32 mouse cellular contexts compared by ENCODE assay signal in genomic region chr1:184877306-184877705, GRCm38 (mm10). TPM values are rescaled to one million over a fixed set of nuclear protein-coding genes. Genes with fewer than 3 reads are reported as not detected.
A peak's percentile ranks its signal among the peaks of the same experiment; 100 is the strongest.
DNase-seq lines count a peak whose midpoint lies in the region; ATAC-seq and TF ChIP-seq lines count a peak whose summit lies in the region.
"Had no signal": no experiment of that assay in that cellular context is flagged by ENCODE, and none has a peak within 500 bp of the region (broad histone marks: within the 10 kb centered on the region; RNA-seq: fewer than 3 reads in every experiment).

No protein-coding gene starts in this region.

- H3K4me3 ChIP-seq in intestine, embryonic 16.5 days (ENCODE audit: low read length), result no peak overlapping the region
- H3K4me3 ChIP-seq in intestine, embryonic 15.5 days (replicated peaks), result no peak overlapping the region
- H3K4me3 ChIP-seq in midbrain, embryonic 11.5 days (ENCODE audit: low read depth, low read length), result no peak overlapping the region
- H3K4me3 ChIP-seq in midbrain, embryonic 15.5 days, result no peak overlapping the region
- H3K4me3 ChIP-seq in small intestine, adult 2 months (ENCODE audit: low read depth, low read length), result no peak overlapping the region
- H3K4me3 ChIP-seq in hindbrain, embryonic 10.5 days, result no peak overlapping the region
- H3K4me3 ChIP-seq: embryonic facial prominence, embryonic 13.5 days; forebrain, embryonic 10.5 days; forebrain, embryonic 15.5 days; hindbrain, embryonic 13.5 days; limb, embryonic 12.5 days; liver, embryonic 12.5 days; midbrain, embryonic 12.5 days; neural tube, embryonic 13.5 days had no signal

- ATAC-seq in intestine, embryonic 16.5 days, result peak; percentile 39; the same call in 1 of the 2 replicates
- no peak for ATAC-seq in intestine, embryonic 15.5 days
- no peak for ATAC-seq in midbrain, embryonic 11.5 days (ENCODE audit: low FRiP score)
- no peak for ATAC-seq in midbrain, embryonic 15.5 days (replicated peaks)
- ATAC-seq: forebrain, embryonic 15.5 days; liver, embryonic 12.5 days; liver, postnatal 0 days; Patski had no signal

- 67% methylated on average over 2 of the region's 2 CpGs for WGBS in intestine, embryonic 16.5 days
- 60% methylated on average over 2 of the region's 2 CpGs for WGBS in intestine, embryonic 15.5 days
- 75% methylated on average over 2 of the region's 2 CpGs for WGBS in midbrain, embryonic 11.5 days
- 78% methylated on average over 2 of the region's 2 CpGs for WGBS in midbrain, embryonic 15.5 days
- 66% methylated on average over 2 of the region's 2 CpGs for WGBS in small intestine, adult 2 months
- WGBS in hindbrain, embryonic 10.5 days, result 87% methylated on average over 2 of the region's 2 CpGs

- peak; percentile 56 for DNase-seq in midbrain, embryonic 11.5 days (ENCODE audit: low spot score, missing footprints)
- peak; percentile 53 to 63 for DNase-seq in left cerebral cortex, adult 9 months (ENCODE audit: low spot score in 2 of 2)
- DNase-seq in layer of hippocampus, postnatal 14 days (ENCODE audit: low spot score in 2 of 2), result no peak
- DNase-seq in hindbrain, embryonic 10.5 days (ENCODE audit: low spot score), result no peak
- DNase-seq: adrenal gland, postnatal 10 days; cerebellum, adult 11 months; cerebellum, adult 9-10 months; gastrocnemius, postnatal 36 days; heart, adult 18-20 months; heart, postnatal 36 days; kidney, adult 8-10 months; kidney, postnatal 4 days; liver, postnatal 0 days; lung, postnatal 36 days; thymus, postnatal 25 days had no signal

- no peaks in the 10 kb centered on the region for H3K9me3 ChIP-seq in intestine, embryonic 16.5 days (ENCODE audit: control insufficient read depth, low read length)
- no peaks in the 10 kb centered on the region for H3K9me3 ChIP-seq in intestine, embryonic 15.5 days
- no peaks in the 10 kb centered on the region for H3K9me3 ChIP-seq in midbrain, embryonic 11.5 days (ENCODE audit: control insufficient read depth, low read length)
- H3K9me3 ChIP-seq in midbrain, embryonic 15.5 days, result no peaks in the 10 kb centered on the region
- no peaks in the 10 kb centered on the region for H3K9me3 ChIP-seq in hindbrain, embryonic 10.5 days
- H3K9me3 ChIP-seq: embryonic facial prominence, embryonic 13.5 days; forebrain, embryonic 10.5 days; forebrain, embryonic 15.5 days; hindbrain, embryonic 13.5 days; liver, embryonic 12.5 days; midbrain, embryonic 12.5 days; neural tube, embryonic 13.5 days had no signal

- peaks cover 2% of the 10 kb centered on the region; the same call in 1 of the 2 replicates for H3K27me3 ChIP-seq in intestine, embryonic 16.5 days (replicated peaks; ENCODE audit: control insufficient read depth, insufficient read depth, low read length)
- H3K27me3 ChIP-seq in intestine, embryonic 15.5 days (replicated peaks), result peaks cover 9% of the 10 kb centered on the region; the same call in 1 of the 2 replicates
- H3K27me3 ChIP-seq in midbrain, embryonic 11.5 days (ENCODE audit: control insufficient read depth, insufficient read depth, low read length), result peaks cover 11% of the 10 kb centered on the region
- H3K27me3 ChIP-seq in midbrain, embryonic 15.5 days (replicated peaks), result peaks cover 14% of the 10 kb centered on the region
- H3K27me3 ChIP-seq in small intestine, adult 2 months (ENCODE audit: control insufficient read depth, insufficient read depth, low read length), result no peaks in the 10 kb centered on the region
- H3K27me3 ChIP-seq in hindbrain, embryonic 10.5 days (ENCODE audit: insufficient read depth, poor library complexity, severe bottlenecking), result peaks cover 38% of the 10 kb centered on the region
- H3K27me3 ChIP-seq: Patski had no signal

- no peak for TF ChIP-seq POLR2A in small intestine, adult 2 months (IDR thresholded peaks at IDR 0.05; ENCODE audit: low read depth, low read length)

- no peak overlapping the region for H3K9ac ChIP-seq in intestine, embryonic 16.5 days (ENCODE audit: low read depth, low read length)
- H3K9ac ChIP-seq in intestine, embryonic 15.5 days, result no peak overlapping the region
- no peak overlapping the region for H3K9ac ChIP-seq in midbrain, embryonic 11.5 days (ENCODE audit: low read length)
- no peak overlapping the region for H3K9ac ChIP-seq in midbrain, embryonic 15.5 days
- H3K9ac ChIP-seq: embryonic facial prominence, embryonic 13.5 days; forebrain, embryonic 15.5 days; hindbrain, embryonic 13.5 days; limb, embryonic 12.5 days; liver, embryonic 12.5 days; liver, postnatal 0 days; midbrain, embryonic 12.5 days; neural tube, embryonic 13.5 days had no signal

- H3K4me1 ChIP-seq in intestine, embryonic 16.5 days (ENCODE audit: control insufficient read depth, insufficient read depth, low read length), result peaks cover 9% of the 10 kb centered on the region; the same call in 1 of the 2 replicates
- peaks cover 11% of the 10 kb centered on the region for H3K4me1 ChIP-seq in intestine, embryonic 15.5 days (replicated peaks)
- H3K4me1 ChIP-seq in midbrain, embryonic 11.5 days (ENCODE audit: control insufficient read depth, insufficient read depth, low read length), result no peaks in the 10 kb centered on the region
- H3K4me1 ChIP-seq in midbrain, embryonic 15.5 days, result no peaks in the 10 kb centered on the region; the same call in 1 of the 2 replicates
- H3K4me1 ChIP-seq in small intestine, adult 2 months (ENCODE audit: control insufficient read depth, insufficient read depth, insufficient read length, low read length), result peaks cover 22% of the 10 kb centered on the region
- peaks cover 20% of the 10 kb centered on the region for H3K4me1 ChIP-seq in hindbrain, embryonic 10.5 days (replicated peaks)

- H3K27ac ChIP-seq in intestine, embryonic 16.5 days (ENCODE audit: low read length), result no peak overlapping the region
- no peak overlapping the region for H3K27ac ChIP-seq in intestine, embryonic 15.5 days
- no peak overlapping the region for H3K27ac ChIP-seq in midbrain, embryonic 11.5 days (ENCODE audit: low read depth, low read length)
- no peak overlapping the region for H3K27ac ChIP-seq in midbrain, embryonic 15.5 days
- H3K27ac ChIP-seq in small intestine, adult 2 months (ENCODE audit: insufficient read depth, low read depth, low read length), result 0 out of 2 replicates have a peak overlapping the region, but pooled peaks have one; percentile 16
- no peak overlapping the region for H3K27ac ChIP-seq in hindbrain, embryonic 10.5 days
- H3K27ac ChIP-seq: embryonic facial prominence, embryonic 13.5 days; forebrain, embryonic 10.5 days; forebrain, embryonic 15.5 days; hindbrain, embryonic 13.5 days; kidney, postnatal 0 days; limb, embryonic 12.5 days; liver, embryonic 12.5 days; midbrain, embryonic 12.5 days; neural tube, embryonic 13.5 days had no signal

- H3K4me2 ChIP-seq in intestine, embryonic 16.5 days (ENCODE audit: low read depth, low read length), result no peak overlapping the region
- no peak overlapping the region for H3K4me2 ChIP-seq in intestine, embryonic 15.5 days (replicated peaks)
- H3K4me2 ChIP-seq in midbrain, embryonic 11.5 days, result no peak overlapping the region
- H3K4me2 ChIP-seq in midbrain, embryonic 15.5 days, result no peak overlapping the region
- H3K4me2 ChIP-seq: embryonic facial prominence, embryonic 13.5 days; forebrain, embryonic 15.5 days; heart, embryonic 11.5 days; hindbrain, embryonic 13.5 days; limb, embryonic 12.5 days; liver, embryonic 12.5 days; midbrain, embryonic 12.5 days; neural tube, embryonic 13.5 days had no signal

- H3K36me3 ChIP-seq in intestine, embryonic 16.5 days (ENCODE audit: control insufficient read depth, insufficient read depth, low read length), result no peaks in the 10 kb centered on the region
- no peaks in the 10 kb centered on the region for H3K36me3 ChIP-seq in intestine, embryonic 15.5 days
- no peaks in the 10 kb centered on the region for H3K36me3 ChIP-seq in midbrain, embryonic 11.5 days (ENCODE audit: control insufficient read depth, insufficient read depth, low read length)
- no peaks in the 10 kb centered on the region for H3K36me3 ChIP-seq in midbrain, embryonic 15.5 days (replicated peaks)
- H3K36me3 ChIP-seq in small intestine, adult 2 months (ENCODE audit: control insufficient read depth, insufficient read depth, low read length), result peaks cover 20% of the 10 kb centered on the region
- no peaks in the 10 kb centered on the region for H3K36me3 ChIP-seq in hindbrain, embryonic 10.5 days
- H3K36me3 ChIP-seq: embryonic facial prominence, embryonic 13.5 days; forebrain, embryonic 10.5 days; forebrain, embryonic 15.5 days; hindbrain, embryonic 13.5 days; limb, embryonic 12.5 days; liver, embryonic 12.5 days; midbrain, embryonic 12.5 days; neural tube, embryonic 13.5 days had no signal

- TF ChIP-seq CTCF in small intestine, adult 2 months (IDR thresholded peaks at IDR 0.05; ENCODE audit: extremely low read depth, insufficient read length, insufficient replicate concordance, low read depth, low read length), result no peak

RNA-seq across cellular contexts. Expression of gene C130074G19Rik, which starts 5.7 kb away (rescaled TPM):
- 1.8 and 2.0 TPM in 2 replicates for polyA plus RNA-seq in intestine, embryonic 16.5 days (2015; fragmentation: Nextera tagmentation; extraction: Ambion mirVana)
- 2.3 and 2.7 TPM in 2 replicates for polyA plus RNA-seq in intestine, embryonic 15.5 days (2015; fragmentation: Nextera tagmentation; extraction: Ambion mirVana)
- 0.50 and 0.52 TPM in 2 replicates for polyA plus RNA-seq in midbrain, embryonic 11.5 days (2014; fragmentation: Nextera tagmentation; extraction: Ambion mirVana)
- polyA plus RNA-seq in midbrain, embryonic 15.5 days (2015; fragmentation: Nextera tagmentation; extraction: Ambion mirVana), result 0.84 and 1.2 TPM in 2 replicates
- 16.2 and 45.1 TPM in 2 replicates for polyA plus RNA-seq in small intestine, adult 2 months (2012; rRNA removed)
- 10 to 100 TPM in 1 of 2 experiments, 1 to 10 TPM in 1; 9.3 to 12.1 TPM for total RNA-seq in layer of hippocampus, postnatal 14 days (2021)
- polyA plus RNA-seq in hindbrain, embryonic 10.5 days (2016; fragmentation: Nextera tagmentation; extraction: Ambion mirVana), result 0.64 and 0.72 TPM in 2 replicates
- total RNA-seq: megakaryocyte, adult 5-6 weeks; MEL had no signal

RNA-seq across cellular contexts. Expression of gene Marc2, which starts 31.1 kb away (rescaled TPM):
- 404 and 475 TPM in 2 replicates for polyA plus RNA-seq in intestine, embryonic 16.5 days (2015; fragmentation: Nextera tagmentation; extraction: Ambion mirVana)
- polyA plus RNA-seq in intestine, embryonic 15.5 days (2015; fragmentation: Nextera tagmentation; extraction: Ambion mirVana), result 361 and 402 TPM in 2 replicates
- polyA plus RNA-seq in midbrain, embryonic 11.5 days (2014; fragmentation: Nextera tagmentation; extraction: Ambion mirVana), result 107 and 110 TPM in 2 replicates
- 96.7 and 117 TPM in 2 replicates for polyA plus RNA-seq in midbrain, embryonic 15.5 days (2015; fragmentation: Nextera tagmentation; extraction: Ambion mirVana)
- 332 and 352 TPM in 2 replicates for polyA plus RNA-seq in small intestine, adult 2 months (2012; rRNA removed)
- 10 to 100 TPM; 93.0 to 97.6 TPM for total RNA-seq in layer of hippocampus, postnatal 14 days (2021)
- 85.9 and 87.8 TPM in 2 replicates for polyA plus RNA-seq in hindbrain, embryonic 10.5 days (2016; fragmentation: Nextera tagmentation; extraction: Ambion mirVana)

Comparison
In these comparisons a context has a peak if more than half of its experiments do, and no peak if none do; other contexts are left out.
1. DNase-seq: peak in midbrain, embryonic 11.5 days (single experiment) and left cerebral cortex, adult 9 months (2 of 2); none in layer of hippocampus, postnatal 14 days (0 of 2) and hindbrain, embryonic 10.5 days (single experiment).